Mouse (Mus musculus) layer of hippocampus, adult 2 months (tissue): Measurements from ENCODE around the gene Hsf4. TPM values are rescaled to one million over a fixed set of nuclear protein-coding genes. Genes with fewer than 3 reads are reported as not detected.
A peak's percentile ranks its signal among the peaks of the same experiment; 100 is the strongest.

Source experiments
- DNase-seq, 2 experiments: peaks; one replicate each; pipeline ENCODE4 v3.0.0; 2022; ENCODE audit warnings: low spot score in 2 of 2
- H3K27ac ChIP-seq: fragments of 200-600 bp; 2 replicates; pipeline ENCODE4 v1.8.1; 2022
- H3K4me3 ChIP-seq: fragments of 200-600 bp; 2 replicates; pipeline ENCODE4 v1.8.1; 2022; ENCODE audit warnings: mild to moderate bottlenecking
- CTCF ChIP-seq: fragments of 200-600 bp; conservative IDR thresholded peaks from 2 replicates; pipeline ENCODE4 v1.8.1; 2022; ENCODE audit warnings: antibody characterized with exemption, mild to moderate bottlenecking, moderate library complexity
- microRNA-seq, 2 experiments: library from miRNA; unstranded; fragments of <30 nt; microRNA quantifications; one replicate each; pipeline ENCODE4 v1.2.0; 2021
- total RNA-seq, 2 experiments: library from RNA; stranded (reverse); gene quantifications; 2 replicates each; pipeline ENCODE4 v1.2.3; 2021

The Hsf4 gene
- total RNA-seq, 2 experiments from 2014 or later = 7.2 to 9.5 TPM

DNA sequence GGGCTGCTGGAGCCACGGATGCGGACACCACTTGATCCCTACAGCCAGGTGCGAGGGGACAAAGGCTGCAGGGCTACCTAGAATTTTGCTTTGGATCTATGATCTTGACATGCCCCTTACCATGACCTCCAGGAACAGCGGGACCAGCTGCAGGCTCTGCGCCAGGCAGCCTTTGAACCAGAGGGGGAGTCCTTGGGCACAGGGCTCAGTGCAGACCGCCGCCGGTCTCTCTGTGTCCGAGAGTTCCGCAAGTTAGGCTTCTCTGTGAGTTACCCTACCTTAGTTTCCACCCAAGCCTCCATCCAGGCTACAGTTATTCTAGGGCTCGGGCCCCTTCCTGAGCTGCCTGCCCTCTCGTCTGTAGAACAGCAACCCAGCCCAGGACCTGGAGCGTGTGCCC, 38.1 kb downstream of the Hsf4 start:
- Histone ChIP-seq H3K27ac (no peak overlapping the region), H3K4me3 (no peak overlapping the region)
- TF ChIP-seq CTCF = no peak
- no peak for DNase-seq

DNA sequence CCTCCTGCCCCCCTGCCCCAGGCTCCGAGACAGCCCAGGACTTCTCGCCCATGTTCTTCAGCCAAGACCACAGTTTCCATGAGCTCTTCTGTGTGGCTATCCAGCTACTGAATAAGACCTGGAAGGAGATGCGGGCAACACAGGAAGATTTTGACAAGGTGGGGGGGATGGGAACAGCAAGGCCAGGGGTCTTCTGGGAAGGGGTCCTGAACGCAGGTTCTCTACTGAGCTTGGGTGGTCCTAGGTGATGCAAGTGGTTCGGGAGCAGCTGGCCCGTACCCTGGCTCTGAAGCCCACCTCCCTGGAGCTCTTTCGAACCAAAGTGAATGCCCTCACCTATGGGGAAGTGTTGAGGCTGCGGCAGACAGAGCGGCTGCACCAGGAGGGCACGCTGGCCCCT, 38.8 kb downstream of the Hsf4 start:
- Histone ChIP-seq H3K4me3 (no peak overlapping the region), H3K27ac (no peak overlapping the region)
- no peak for TF ChIP-seq CTCF
- no peak for DNase-seq

DNA sequence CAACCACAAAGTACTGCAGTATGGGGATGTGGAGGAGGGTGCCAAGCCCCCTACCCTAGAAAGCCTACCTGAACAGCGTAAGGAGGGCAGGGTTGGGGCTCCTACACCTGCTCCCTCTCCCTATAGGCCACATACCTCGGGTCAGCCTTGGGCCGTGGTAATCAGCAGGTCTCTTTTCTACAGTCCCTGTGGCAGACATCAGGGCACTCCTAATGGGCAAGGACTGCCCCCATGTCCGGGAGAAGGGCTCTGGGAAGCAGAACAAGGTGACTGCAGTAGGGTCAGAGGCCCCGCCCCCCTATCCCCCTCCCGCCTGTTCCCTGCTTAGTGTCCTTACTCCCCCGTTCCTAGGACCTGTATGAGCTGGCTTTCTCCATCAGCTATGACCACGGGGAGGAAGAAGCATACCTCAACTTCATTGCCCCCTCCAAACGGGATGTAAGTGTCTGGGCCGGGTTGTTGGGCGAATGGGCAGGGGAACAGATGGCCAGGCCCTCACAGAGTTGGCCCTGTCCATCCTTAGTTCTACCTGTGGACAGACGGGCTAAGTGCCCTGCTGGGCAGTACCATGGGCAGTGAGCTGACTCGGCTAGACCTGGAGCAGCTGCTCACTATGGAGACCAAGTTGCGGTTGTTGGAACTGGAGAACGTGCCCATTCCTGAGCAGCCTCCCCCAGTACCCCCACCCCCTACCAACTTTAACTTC, 39.7 kb downstream of the Hsf4 start:
- DNase-seq = no peak
- TF ChIP-seq CTCF = no peak
- H3K4me3 ChIP-seq = no peak overlapping the region
- no peak overlapping the region for H3K27ac ChIP-seq

DNA sequence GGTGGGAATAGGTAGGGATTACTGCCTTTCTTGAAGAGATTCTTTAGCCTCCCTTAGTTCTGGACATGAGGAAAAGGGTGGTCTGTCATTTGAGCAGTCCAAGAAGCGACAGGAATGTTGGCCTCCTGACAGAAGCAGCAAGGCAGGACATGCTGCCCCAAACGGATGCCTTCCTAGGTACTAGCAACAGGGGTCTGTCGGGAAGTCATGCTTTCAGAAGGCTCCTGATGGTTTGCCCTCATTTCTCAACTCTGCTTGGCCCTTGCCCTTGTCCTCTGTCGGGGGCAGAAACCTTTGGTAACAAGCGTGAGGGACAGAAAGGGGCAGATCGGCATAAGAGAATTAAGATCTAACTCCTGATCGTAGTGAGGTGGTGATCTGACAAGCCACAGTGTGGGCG, 40.5 kb downstream of the Hsf4 start:
- no peak for DNase-seq
- H3K27ac ChIP-seq = no peak overlapping the region
- H3K4me3 ChIP-seq = no peak overlapping the region
- no peak for TF ChIP-seq CTCF

DNA sequence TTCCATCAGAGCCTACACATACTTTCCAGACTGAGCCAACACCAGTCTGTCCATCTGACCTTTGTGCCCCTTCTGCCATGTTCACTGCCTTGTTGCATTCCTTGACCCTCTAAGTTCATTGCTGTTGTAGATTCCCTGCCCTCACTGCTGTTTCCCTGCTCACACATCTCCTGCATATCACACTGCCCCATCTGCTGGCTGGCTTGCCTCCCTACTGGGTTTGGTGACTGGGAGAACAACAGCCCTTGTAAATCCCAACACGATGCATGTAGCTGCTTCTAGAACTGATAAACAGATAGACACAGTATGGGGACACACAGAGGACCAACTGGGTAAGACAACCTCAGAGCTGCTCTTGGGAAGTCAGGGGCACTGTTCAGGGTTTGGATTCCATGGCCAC, 42.1 kb downstream of the Hsf4 start:
- DNase-seq = no peak
- no peak overlapping the region; the same call in 1 of the 2 replicates for H3K27ac ChIP-seq

DNA sequence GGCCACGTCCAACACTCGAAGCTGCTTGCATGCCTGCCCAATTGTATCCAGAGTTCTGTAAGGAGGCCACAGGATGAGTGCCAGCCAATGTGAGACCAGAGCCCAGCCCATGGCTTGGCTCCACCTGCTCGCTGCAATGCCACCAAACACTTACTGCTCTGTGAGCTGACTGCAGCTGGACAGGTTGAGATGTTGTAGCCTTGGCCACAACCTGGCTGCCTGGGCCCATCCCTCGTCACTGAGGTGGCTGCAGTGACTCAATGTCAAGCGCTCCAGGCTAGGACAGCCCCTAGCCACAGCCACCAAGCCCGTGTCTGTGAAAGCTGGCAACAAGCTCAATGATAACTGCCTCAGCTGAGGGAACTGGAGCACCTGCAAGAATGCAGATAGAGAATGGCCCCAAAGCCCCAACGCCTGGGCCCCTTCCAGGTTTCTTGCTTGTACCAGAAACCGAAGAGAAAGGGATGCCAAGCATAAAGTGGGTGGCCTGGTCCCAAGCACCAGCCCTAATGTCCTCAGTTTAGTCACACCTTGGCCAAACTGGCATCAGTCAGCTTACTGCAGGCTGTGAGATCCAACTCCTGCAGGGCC, 43.4 kb downstream of the Hsf4 start:
- H3K27ac ChIP-seq = no peak overlapping the region
- no peak overlapping the region for H3K4me3 ChIP-seq
- no peak for DNase-seq
- no peak for TF ChIP-seq CTCF

More for the DNA sequence above, 42.1 kb downstream of the Hsf4 start:
- no peak overlapping the region for H3K4me3 ChIP-seq
- peak; percentile 42 for TF ChIP-seq CTCF

DNA sequence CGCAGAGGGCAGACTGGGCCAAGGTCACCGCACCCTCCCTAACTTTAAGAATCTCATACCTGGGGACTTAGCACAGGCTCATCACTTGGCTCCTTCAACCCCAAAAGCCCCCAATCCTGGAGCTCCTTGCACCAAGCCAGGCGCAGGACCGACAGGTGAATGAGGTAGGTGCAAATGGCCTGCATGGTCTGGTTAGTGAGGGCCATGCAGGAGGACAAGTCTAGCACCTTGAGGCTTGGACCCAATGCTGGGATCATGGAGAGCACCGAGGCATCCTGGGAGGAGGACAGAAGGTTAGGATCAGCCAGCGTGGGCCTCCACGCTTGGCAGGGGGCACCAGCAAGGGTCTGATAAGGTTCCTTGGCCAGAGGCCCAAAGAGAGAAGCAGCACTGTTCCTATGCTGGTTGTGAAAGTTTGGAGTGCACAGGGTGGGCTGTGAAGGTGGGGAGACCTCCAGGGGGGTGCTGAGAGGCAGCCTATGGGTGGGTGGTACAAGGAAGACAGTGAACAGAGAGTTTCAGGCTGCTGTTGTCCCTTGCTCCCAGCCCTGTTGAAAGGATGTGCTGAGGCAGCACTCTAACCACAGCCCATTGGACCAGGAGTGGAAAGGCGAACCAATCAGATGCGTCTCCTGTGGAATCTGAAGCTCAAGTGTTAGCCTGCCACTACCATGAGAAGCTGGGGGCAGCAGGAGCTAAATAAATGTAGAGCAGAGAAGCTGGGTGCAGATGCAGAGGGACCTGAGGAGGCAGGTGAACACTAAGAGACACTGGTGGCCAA, 44.2 kb downstream of the Hsf4 start:
- Histone ChIP-seq H3K27ac (no peak overlapping the region), H3K4me3 (no peak overlapping the region)
- TF ChIP-seq CTCF = no peak
- DNase-seq = no peak

DNA sequence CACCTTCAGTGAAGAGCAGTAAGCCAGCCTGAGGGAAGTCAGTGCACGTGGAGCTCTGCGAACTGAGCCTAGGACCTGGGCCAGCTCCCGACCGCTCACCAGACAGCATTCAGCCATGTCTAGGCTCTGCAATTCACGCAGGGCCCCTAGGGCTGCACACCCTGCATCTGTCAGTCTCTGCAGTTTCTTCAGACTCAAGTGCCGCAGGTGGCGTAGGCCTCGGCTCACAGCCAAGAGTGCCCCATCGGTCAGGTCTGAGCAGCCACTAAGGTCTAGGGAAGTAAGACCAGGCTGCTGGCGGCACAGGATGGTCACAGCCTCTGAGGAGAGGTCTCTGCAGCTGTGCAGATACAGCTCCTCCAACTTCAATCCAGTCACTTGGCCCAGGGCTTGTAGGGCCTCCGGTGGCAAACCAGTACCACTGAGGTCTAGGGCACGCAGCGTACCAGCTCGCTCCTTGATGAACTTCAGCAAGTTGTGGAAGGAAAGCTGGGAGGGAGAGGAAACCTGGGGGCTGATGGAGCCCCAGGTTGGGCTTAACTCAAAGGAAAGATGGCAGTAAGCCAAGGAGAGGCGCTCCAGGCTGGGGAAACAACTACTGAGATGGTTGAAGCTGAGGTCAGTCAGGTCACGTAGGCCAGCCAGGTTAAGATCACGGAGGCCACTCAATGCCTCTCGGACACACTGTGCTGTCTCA, 45.6 kb downstream of the Hsf4 start:
- DNase-seq = no peak
- Histone ChIP-seq H3K27ac (no peak overlapping the region), H3K4me3 (no peak overlapping the region)
- no peak for TF ChIP-seq CTCF

DNA sequence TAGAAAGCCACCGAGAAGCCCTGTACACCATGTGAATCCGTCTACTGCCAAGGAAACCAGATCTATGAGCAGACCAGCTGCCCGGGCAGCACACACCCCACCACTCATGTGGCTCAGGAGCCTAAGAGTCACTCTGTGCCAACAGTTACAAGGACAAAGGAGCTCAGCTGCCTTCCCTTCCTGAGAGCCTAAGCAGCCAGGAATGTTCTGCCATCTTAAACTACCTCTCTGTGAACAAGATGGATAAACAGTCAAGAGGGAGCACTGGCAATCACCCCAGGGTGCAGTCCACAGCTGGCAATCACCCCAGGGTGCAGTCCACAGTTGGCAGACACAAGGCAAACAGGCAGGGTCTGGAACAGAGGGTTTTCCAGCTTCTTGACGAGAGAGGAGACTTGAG, 48.3 kb downstream of the Hsf4 start:
- no peak for TF ChIP-seq CTCF
- no peak for DNase-seq
- no peak overlapping the region; the same call in 1 of the 2 replicates for H3K27ac ChIP-seq
- no peak overlapping the region for H3K4me3 ChIP-seq

DNA sequence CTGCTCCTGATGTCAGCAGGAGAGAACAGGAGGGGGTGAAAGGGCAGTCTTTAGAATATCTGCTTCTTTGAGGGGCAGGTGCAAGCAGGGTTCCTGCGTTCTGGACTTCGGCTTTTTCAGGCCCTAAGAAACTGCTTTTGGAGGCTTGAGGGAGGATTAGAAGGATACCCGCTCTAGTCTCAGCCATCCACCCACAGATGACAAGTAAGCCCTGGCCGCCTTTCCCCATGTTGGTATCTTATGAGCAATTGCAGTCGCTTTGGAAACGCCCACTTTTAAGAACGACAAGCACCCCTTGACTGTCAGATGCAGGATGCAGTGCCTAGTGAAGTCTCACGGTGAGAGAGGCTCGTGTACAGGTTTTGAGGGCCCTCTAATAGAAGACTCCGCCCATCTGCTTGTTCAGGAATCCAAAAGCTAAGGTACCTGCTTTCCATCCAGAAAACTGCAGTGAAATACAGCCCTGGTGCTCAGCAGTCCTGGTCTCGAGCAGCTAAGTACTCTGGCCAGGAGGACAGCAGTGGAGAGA, 49.1 kb downstream of the Hsf4 start:
- Histone ChIP-seq H3K4me3 (no peak overlapping the region), H3K27ac (no peak overlapping the region)
- no peak for TF ChIP-seq CTCF
- no peak for DNase-seq

DNA sequence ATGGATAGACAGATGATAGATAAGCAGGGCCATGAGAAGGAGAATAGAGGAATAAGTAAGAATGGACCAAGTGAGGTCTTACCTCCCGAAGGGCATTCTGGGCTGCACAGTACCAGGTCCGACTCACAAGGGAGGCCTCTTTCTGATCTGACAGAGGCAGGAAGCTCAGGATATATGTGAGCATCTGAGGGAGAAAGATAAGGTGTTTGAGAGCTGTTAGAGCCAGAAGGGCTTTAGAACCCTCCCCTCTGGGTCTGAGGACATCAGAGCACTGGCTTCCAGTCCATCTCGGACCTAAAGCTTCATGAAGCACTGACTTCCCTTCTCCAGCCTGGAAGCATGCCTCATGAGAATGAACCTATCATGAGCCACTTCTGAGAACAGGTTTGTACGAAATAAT, 53.6 kb downstream of the Hsf4 start:
- Histone ChIP-seq H3K27ac (no peak overlapping the region), H3K4me3 (no peak overlapping the region)
- TF ChIP-seq CTCF = no peak
- DNase-seq = no peak

Small RNAs within 50 kb of the gene (microRNA-seq; reads per million reads assigned to microRNA genes)
- 0 reads per million in 2 experiments for gene Gm27320
- 11,375 to 11,880 reads per million in 2 experiments for gene Mir328

Other genes starting within 250 kb of the Hsf4 start
- gene Ces3a, start 221.2 kb upstream of the Hsf4 start, total RNA-seq = not detected
- gene Ces3b, start 186.0 kb upstream of the Hsf4 start, total RNA-seq = not detected
- gene Ces4a, start 138.0 kb upstream of the Hsf4 start, total RNA-seq = not detected
- gene Cbfb, start 99.1 kb upstream of the Hsf4 start, total RNA-seq = 10 to 100 TPM; 20.0 to 20.4 TPM
- 10 to 100 TPM; 38.9 to 39.2 TPM for gene D230025D16Rik, start 44.7 kb upstream of the Hsf4 start, total RNA-seq
- 1 to 10 TPM; 2.9 TPM for gene B3gnt9, start 14.6 kb upstream of the Hsf4 start, total RNA-seq
- 1 to 10 TPM; 7.0 to 7.6 TPM for gene Tradd, start 5.2 kb upstream of the Hsf4 start, total RNA-seq
- gene Fbxl8, start 5.2 kb upstream of the Hsf4 start, total RNA-seq = 1 to 10 TPM in 1 of 2 experiments, under 1 TPM in 1; 0.91 to 1.9 TPM
- 1 to 10 TPM; 7.4 to 7.8 TPM for gene Nol3, start 6.3 kb downstream of the Hsf4 start, total RNA-seq
- 10 to 100 TPM; 20.0 to 24.4 TPM for gene 4931428F04Rik, start 20.1 kb downstream of the Hsf4 start, total RNA-seq
- gene Exoc3l, start 26.3 kb downstream of the Hsf4 start, total RNA-seq = 1 to 10 TPM; 1.4 TPM
- gene E2f4, start 27.9 kb downstream of the Hsf4 start, total RNA-seq = 10 to 100 TPM; 36.1 to 39.0 TPM
- 1 to 10 TPM in 1 of 2 experiments, under 1 TPM in 1; 0.84 to 1.2 TPM for gene Elmo3, start 35.8 kb downstream of the Hsf4 start, total RNA-seq
- 1 to 10 TPM; 7.6 to 7.7 TPM for gene Lrrc29, start 56.5 kb downstream of the Hsf4 start, total RNA-seq
- 10 to 100 TPM; 40.3 to 40.9 TPM for gene Tmem208, start 56.6 kb downstream of the Hsf4 start, total RNA-seq
- 1 to 10 TPM; 2.0 to 2.1 TPM for gene Fhod1, start 78.2 kb downstream of the Hsf4 start, total RNA-seq
- 10 to 100 TPM; 13.3 to 14.9 TPM for gene Slc9a5, start 79.0 kb downstream of the Hsf4 start, total RNA-seq
- 1 to 10 TPM; 1.7 to 2.2 TPM for gene Plekhg4, start 103.5 kb downstream of the Hsf4 start, total RNA-seq
- gene Kctd19, start 143.7 kb downstream of the Hsf4 start, total RNA-seq = not detected
- under 1 TPM; 0.42 to 0.84 TPM for gene Lrrc36, start 143.8 kb downstream of the Hsf4 start, total RNA-seq
- gene Tppp3, start 201.7 kb downstream of the Hsf4 start, total RNA-seq = 10 to 100 TPM; 36.5 to 36.8 TPM
- gene Zdhhc1, start 227.1 kb downstream of the Hsf4 start, total RNA-seq = 10 to 100 TPM; 36.2 to 38.9 TPM
- not detected for gene Hsd11b2, start 249.0 kb downstream of the Hsf4 start, total RNA-seq